Mouse (Mus musculus) heart, embryonic 16.5 days (tissue): ENCODE results near the gene Snx11. TPM values are rescaled to one million over a fixed set of nuclear protein-coding genes. Genes with fewer than 3 reads are reported as not detected.

Experiments used
- ATAC-seq: fragments of 200-750 bp; cut with Nextera tagmentation; replicated peaks from 2 replicates; pipeline ENCODE4 v1.8.0; 2017; ENCODE audit warnings: moderate number of reproducible peaks; ENCODE audit not compliant: insufficient read depth, low FRiP score; ENCODE audit errors: extremely low read depth
- H3K27ac ChIP-seq: fragments of 300-500 bp; sonication (generic); 2 replicates; pipeline ENCODE4 v1.5.1; 2014; ENCODE audit warnings: mild to moderate bottlenecking, low read length, control low read depth, moderate library complexity
- H3K27me3 ChIP-seq: fragments of 300-500 bp; sonication (generic); 2 replicates; pipeline ENCODE4 v1.6.1; 2014; ENCODE audit warnings: low read length, mixed read lengths; ENCODE audit not compliant: control insufficient read depth, insufficient read depth
- H3K36me3 ChIP-seq: fragments of 300-500 bp; sonication (generic); 2 replicates; pipeline ENCODE4 v1.6.1; 2014; ENCODE audit not compliant: control insufficient read depth, insufficient read depth
- H3K4me1 ChIP-seq: fragments of 300-500 bp; sonication (generic); 2 replicates; pipeline ENCODE4 v1.6.1; 2014; ENCODE audit warnings: low read length, mixed read lengths; ENCODE audit not compliant: control insufficient read depth, insufficient read depth
- H3K4me2 ChIP-seq: fragments of 300-500 bp; sonication (generic); 2 replicates; pipeline ENCODE4 v1.6.1; 2014; ENCODE audit warnings: low read depth, mild to moderate bottlenecking, control low read depth, low read length
- H3K4me3 ChIP-seq: fragments of 300-500 bp; sonication (generic); 2 replicates; pipeline ENCODE4 v1.5.1; 2014; ENCODE audit warnings: mild to moderate bottlenecking, control low read depth, low read length
- H3K9ac ChIP-seq: fragments of 300-500 bp; sonication (generic); 2 replicates; pipeline ENCODE4 v1.6.1; 2014; ENCODE audit warnings: low read length, control low read depth
- H3K9me3 ChIP-seq: fragments of 300-500 bp; sonication (generic); replicated peaks from 2 replicates; pipeline ENCODE4 v1.6.1; 2016; ENCODE audit warnings: low read length; ENCODE audit not compliant: control insufficient read depth
- WGBS: fragments of 180-500 bp; shearing (Covaris S2); extraction: QIAGEN DNeasy Blood & Tissue Kit; methylation state at CpG from one replicate; pipeline ENCODE4 v1.1.7; 2014; 5-methylcytosine and 5-hydroxymethylcytosine counted together
- polyA plus RNA-seq: library from polyadenylated mRNA; unstranded; fragments of >200 nt; fragmentation: Nextera tagmentation; extraction: Ambion mirVana; gene quantifications from 2 replicates; pipeline ENCODE4 v1.2.1, GENCODE M21; 2015

Gene Snx11
- polyA plus RNA-seq, 1 experiment from 2014 or later: 11.9 TPM

GRCm38 (mm10) chr11:96808066-96808465, 30.7 kb upstream of the Snx11 start:
- Histone ChIP-seq H3K4me2 (no peak overlapping the region), H3K4me3 (no peak overlapping the region), H3K27me3 (no peaks in the 10 kb centered on the region), H3K9me3 (no peaks in the 10 kb centered on the region), H3K9ac (no peak overlapping the region), H3K27ac (no peak overlapping the region), H3K4me1 (no peaks in the 10 kb centered on the region), H3K36me3 (peaks cover 56% of the 10 kb centered on the region)
- 14% methylated on average over 1 of the region's 1 CpGs for WGBS
- ATAC-seq: no peak

DNA sequence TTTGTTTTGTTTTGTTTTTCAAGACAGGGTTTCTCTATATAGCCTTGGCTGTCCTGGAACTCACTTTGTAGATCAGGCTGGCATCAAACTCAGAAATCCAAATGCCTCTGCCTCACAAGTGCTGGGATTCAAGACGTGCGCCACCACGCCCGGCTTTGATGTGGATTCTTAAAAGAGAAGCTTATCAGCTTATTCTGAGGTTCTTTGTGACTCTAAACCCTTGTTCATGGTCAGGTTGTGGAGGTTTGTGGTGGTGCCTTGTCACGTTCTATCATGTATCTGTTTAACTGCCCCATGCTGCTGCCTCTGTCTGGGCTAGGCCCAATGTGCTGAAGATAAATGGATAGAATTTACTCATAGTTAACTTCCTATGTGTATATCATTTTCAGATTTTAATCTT, 28.2 kb upstream of the Snx11 start:
- Histone ChIP-seq H3K27me3 (no peaks in the 10 kb centered on the region), H3K4me1 (no peaks in the 10 kb centered on the region), H3K9ac (no peak overlapping the region), H3K4me2 (no peak overlapping the region), H3K36me3 (peaks cover 64% of the 10 kb centered on the region), H3K27ac (no peak overlapping the region), H3K9me3 (no peaks in the 10 kb centered on the region), H3K4me3 (no peak overlapping the region)
- WGBS: 88% methylated on average over 5 of the region's 5 CpGs
- no peak for ATAC-seq

GRCm38 (mm10) chr11:96799511-96799910, 22.2 kb upstream of the Snx11 start:
- H3K27ac ChIP-seq: no peak overlapping the region
- ATAC-seq: no peak
- 92% methylated on average over 2 of the region's 2 CpGs for WGBS

DNA sequence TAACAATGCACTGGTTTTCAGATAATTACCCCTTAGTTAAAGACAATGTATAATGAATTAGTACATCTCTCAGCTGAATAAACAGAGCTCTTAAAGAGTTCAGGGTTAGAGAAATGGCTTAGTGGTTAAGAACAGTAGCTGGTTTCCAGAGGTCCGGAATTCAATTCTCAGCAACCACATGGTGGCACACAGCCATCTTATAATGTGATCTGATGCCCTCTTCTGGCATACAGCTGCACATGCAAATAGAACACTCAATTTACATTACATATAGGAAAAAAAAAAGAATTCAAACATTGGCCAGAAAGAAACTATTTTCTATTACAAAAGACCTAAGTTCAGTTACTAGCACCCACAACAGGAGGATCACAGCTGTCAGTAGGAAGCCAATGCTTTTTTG, 19.2 kb upstream of the Snx11 start:
- Histone ChIP-seq H3K9ac (no peak overlapping the region), H3K36me3 (peaks cover 9% of the 10 kb centered on the region), H3K4me2 (no peak overlapping the region), H3K27me3 (no peaks in the 10 kb centered on the region), H3K9me3 (no peaks in the 10 kb centered on the region), H3K27ac (no peak overlapping the region), H3K4me1 (peaks cover 7% of the 10 kb centered on the region), H3K4me3 (no peak overlapping the region)
- no peak for ATAC-seq
- WGBS: 62% methylated on average over 1 of the region's 1 CpGs

More at GRCm38 (mm10) chr11:96799511-96799910, 22.2 kb upstream of the Snx11 start:
- peaks cover 27% of the 10 kb centered on the region for H3K36me3 ChIP-seq
- no peak overlapping the region for H3K9ac ChIP-seq
- no peaks in the 10 kb centered on the region for H3K27me3 ChIP-seq
- no peaks in the 10 kb centered on the region for H3K9me3 ChIP-seq
- no peak overlapping the region for H3K4me3 ChIP-seq
- 0 out of 2 replicates have a peak, but pooled peaks cover 2% of the 10 kb centered on the region for H3K4me1 ChIP-seq
- H3K4me2 ChIP-seq: no peak overlapping the region

DNA sequence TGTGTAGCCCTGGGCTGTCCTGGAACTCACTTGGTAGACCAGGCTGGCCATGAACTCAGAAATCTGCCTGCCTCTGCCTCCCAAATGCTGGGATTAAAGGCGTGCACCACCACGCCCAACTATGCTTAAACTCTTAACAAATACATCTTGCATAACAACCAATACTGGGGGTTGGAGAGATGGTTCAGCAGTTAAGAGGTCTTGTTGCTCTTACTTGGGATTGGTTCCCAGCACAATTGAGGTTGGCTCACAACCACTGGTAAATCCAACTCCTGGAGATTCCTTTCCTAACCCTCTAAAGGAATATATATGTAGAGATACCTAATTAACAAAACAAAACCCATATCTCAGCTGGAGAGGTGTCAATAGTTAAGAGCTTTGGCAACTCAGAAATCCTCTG, 18.7 kb upstream of the Snx11 start:
- Histone ChIP-seq H3K36me3 (peaks cover 6% of the 10 kb centered on the region), H3K4me2 (no peak overlapping the region), H3K27me3 (no peaks in the 10 kb centered on the region), H3K4me1 (peaks cover 7% of the 10 kb centered on the region), H3K9me3 (no peaks in the 10 kb centered on the region), H3K4me3 (no peak overlapping the region), H3K9ac (no peak overlapping the region), H3K27ac (no peak overlapping the region)
- WGBS: 94% methylated on average over 2 of the region's 2 CpGs
- no peak for ATAC-seq

DNA sequence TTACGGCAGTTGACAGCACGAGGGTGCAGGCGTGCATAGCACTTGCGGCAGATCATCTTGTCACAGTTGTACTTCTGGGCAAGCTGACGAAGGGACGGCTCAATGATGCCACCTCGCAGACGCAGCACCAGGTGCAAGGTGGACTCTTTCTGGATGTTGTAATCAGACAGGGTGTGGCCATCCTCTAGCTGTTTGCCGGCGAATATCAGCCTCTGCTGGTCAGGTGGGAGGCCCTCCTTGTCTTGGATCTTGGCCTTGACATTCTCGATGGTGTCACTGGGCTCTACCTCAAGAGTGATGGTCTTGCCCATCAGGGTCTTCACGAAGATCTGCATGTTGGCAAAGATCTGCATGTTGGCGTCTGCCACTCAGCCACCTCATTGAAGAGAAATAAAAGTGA, 18.1 kb upstream of the Snx11 start:
- H3K27me3 ChIP-seq: no peaks in the 10 kb centered on the region
- no peak for ATAC-seq
- no peak overlapping the region for H3K4me2 ChIP-seq
- no peak overlapping the region for H3K27ac ChIP-seq
- H3K9ac ChIP-seq: no peak overlapping the region
- H3K4me3 ChIP-seq: no peak overlapping the region
- peaks cover 9% of the 10 kb centered on the region for H3K4me1 ChIP-seq
- H3K9me3 ChIP-seq: no peaks in the 10 kb centered on the region
- peaks cover 3% of the 10 kb centered on the region for H3K36me3 ChIP-seq
- WGBS: 92% methylated on average over 13 of the region's 13 CpGs

DNA sequence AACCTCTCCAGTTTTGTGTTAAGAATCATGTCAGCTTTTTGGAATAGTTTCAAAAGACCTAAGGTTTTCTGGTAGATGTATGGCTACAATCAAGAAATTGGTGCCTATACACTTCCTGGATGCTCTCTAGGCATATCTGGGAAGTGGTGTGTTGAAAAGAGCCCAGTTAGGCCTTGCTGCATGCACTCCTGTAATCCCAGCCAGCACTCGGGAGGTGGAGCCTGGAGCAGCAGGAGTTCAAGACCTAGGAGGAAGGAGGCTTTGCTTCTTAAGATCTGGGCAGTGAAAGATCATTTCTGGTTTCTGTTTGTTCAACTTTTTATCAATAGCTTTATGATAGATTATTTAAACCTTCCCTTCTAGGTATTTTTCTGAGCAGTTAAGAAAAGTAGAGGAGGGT, 13.3 kb upstream of the Snx11 start:
- Histone ChIP-seq H3K9ac (no peak overlapping the region; the same call in 1 of the 2 replicates), H3K4me2 (peak overlapping the region; percentile 79), H3K4me3 (peak overlapping the region; percentile 99; the same call in 1 of the 2 replicates), H3K4me1 (peaks cover 16% of the 10 kb centered on the region), H3K27me3 (no peaks in the 10 kb centered on the region), H3K9me3 (no peaks in the 10 kb centered on the region), H3K36me3 (0 out of 2 replicates have a peak, but pooled peaks cover 2% of the 10 kb centered on the region), H3K27ac (no peak overlapping the region)
- ATAC-seq: no peak
- 10% methylated on average over 1 of the region's 1 CpGs for WGBS

GRCm38 (mm10) chr11:96789990-96790389, 12.6 kb upstream of the Snx11 start:
- peak overlapping the region; percentile 99 for H3K4me3 ChIP-seq
- 13% methylated on average over 5 of the region's 5 CpGs for WGBS
- no peaks in the 10 kb centered on the region for H3K36me3 ChIP-seq
- H3K27me3 ChIP-seq: no peaks in the 10 kb centered on the region
- peaks cover 16% of the 10 kb centered on the region for H3K4me1 ChIP-seq
- no peaks in the 10 kb centered on the region for H3K9me3 ChIP-seq
- peak overlapping the region; percentile 95 for H3K9ac ChIP-seq
- ATAC-seq: no peak
- H3K27ac ChIP-seq: peak overlapping the region; percentile 98
- H3K4me2 ChIP-seq: peak overlapping the region; percentile 79

GRCm38 (mm10) chr11:96788871-96789795, 11.8 kb upstream of the Snx11 start, which contains the start of gene Cbx1:
Gene Cbx1, plus strand, starts transcription at chr11:96789127.
- Histone ChIP-seq H3K4me3 (peak within 1 kb of the TSS; percentile 99), H3K27ac (peak within 1 kb of the TSS; percentile 98), H3K36me3 (no peaks in the 10 kb centered on the region), H3K9me3 (no peaks in the 10 kb centered on the region), H3K4me1 (peaks cover 16% of the 10 kb centered on the region), H3K4me2 (peak within 1 kb of the TSS; percentile 79), H3K9ac (peak within 1 kb of the TSS; percentile 95), H3K27me3 (no peaks in the 10 kb centered on the region)
- 1% methylated on average over 92 of the region's 93 CpGs for WGBS
- ATAC-seq: peak; percentile 97
